Mouse (Mus musculus): ENCODE data around the gene Gm4881. TPM values are rescaled to one million over a fixed set of nuclear protein-coding genes. Genes with fewer than 3 reads are reported as not detected.

Gm4881 gene
- total RNA-seq, 2 experiments from 2014 or later: not detected

Other genes with a start within 250 kb of the Gm4881 start
- gene BC049730, start 235.3 kb downstream of the Gm4881 start, total RNA-seq (2015): not detected in 2 replicates
- gene BC049730, start 235.3 kb downstream of the Gm4881 start, total RNA-seq (2017): not detected in 2 replicates
- not detected in 2 replicates for gene Gm4763, start 217.6 kb downstream of the Gm4881 start, total RNA-seq (2015)
- not detected in 2 replicates for gene Gm4763, start 217.6 kb downstream of the Gm4881 start, total RNA-seq (2017)
- 16.4 and 16.9 TPM in 2 replicates for gene Cd177, start 184.2 kb downstream of the Gm4881 start, total RNA-seq (2015)
- gene Cd177, start 184.2 kb downstream of the Gm4881 start, total RNA-seq (2017): 23.0 and 36.9 TPM in 2 replicates
- 0.44 and 2.6 TPM in 2 replicates for gene Ceacam10, start 167.3 kb downstream of the Gm4881 start, total RNA-seq (2015)
- 1.3 and 2.8 TPM in 2 replicates for gene Ceacam10, start 167.3 kb downstream of the Gm4881 start, total RNA-seq (2017)
- gene Gm9844, start 82.3 kb downstream of the Gm4881 start, total RNA-seq (2015): 1.2 and 1.5 TPM in 2 replicates
- 6.0 and 6.6 TPM in 2 replicates for gene Gm9844, start 82.3 kb downstream of the Gm4881 start, total RNA-seq (2017)
- gene Lypd4, start 74.6 kb downstream of the Gm4881 start, total RNA-seq (2015): not detected in 2 replicates
- not detected in 2 replicates for gene Lypd4, start 74.6 kb downstream of the Gm4881 start, total RNA-seq (2017)
- not detected in 2 replicates for gene Dmrtc2, start 74.4 kb downstream of the Gm4881 start, total RNA-seq (2015)
- gene Dmrtc2, start 74.4 kb downstream of the Gm4881 start, total RNA-seq (2017): not detected in 2 replicates
- gene Rps19, start 60.1 kb downstream of the Gm4881 start, total RNA-seq (2015): 2,965 and 3,011 TPM in 2 replicates
- 1,012 and 1,228 TPM in 2 replicates for gene Rps19, start 60.1 kb downstream of the Gm4881 start, total RNA-seq (2017)
- 0.34 and 0.35 TPM in 2 replicates for gene Cd79a, start 47.1 kb downstream of the Gm4881 start, total RNA-seq (2015)
- gene Cd79a, start 47.1 kb downstream of the Gm4881 start, total RNA-seq (2017): 0.08 and 0.78 TPM in 2 replicates
- gene Arhgef1, start 41.6 kb downstream of the Gm4881 start, total RNA-seq (2015): 58.2 and 67.9 TPM in 2 replicates
- 36.6 and 46.2 TPM in 2 replicates for gene Arhgef1, start 41.6 kb downstream of the Gm4881 start, total RNA-seq (2017)
- gene Rabac1, start 28.3 kb upstream of the Gm4881 start, total RNA-seq (2015): 95.6 and 117 TPM in 2 replicates
- gene Rabac1, start 28.3 kb upstream of the Gm4881 start, total RNA-seq (2017): 89.2 and 101 TPM in 2 replicates
- gene Atp1a3, start 61.5 kb upstream of the Gm4881 start, total RNA-seq (2015): 24.4 and 35.2 TPM in 2 replicates
- 18.4 and 28.5 TPM in 2 replicates for gene Atp1a3, start 61.5 kb upstream of the Gm4881 start, total RNA-seq (2017)
- gene Grik5, start 127.9 kb upstream of the Gm4881 start, total RNA-seq (2015): 3.1 and 5.6 TPM in 2 replicates
- gene Grik5, start 127.9 kb upstream of the Gm4881 start, total RNA-seq (2017): 3.4 and 3.9 TPM in 2 replicates
- gene Zfp574, start 128.1 kb upstream of the Gm4881 start, total RNA-seq (2015): 6.2 and 7.6 TPM in 2 replicates
- 4.5 and 4.8 TPM in 2 replicates for gene Zfp574, start 128.1 kb upstream of the Gm4881 start, total RNA-seq (2017)
- gene Pou2f2, start 235.2 kb upstream of the Gm4881 start, total RNA-seq (2015): 13.8 and 18.1 TPM in 2 replicates
- 2.1 and 4.1 TPM in 2 replicates for gene Pou2f2, start 235.2 kb upstream of the Gm4881 start, total RNA-seq (2017)

Data from megakaryocyte progenitor cell, adult 5-6 weeks (primary cell).